Mouse (Mus musculus) megakaryocyte-erythroid progenitor cell, adult 5-6 weeks (primary cell): ENCODE results near the gene Zfp663. TPM values are rescaled to one million over a fixed set of nuclear protein-coding genes. Genes with fewer than 3 reads are reported as not detected.

Source experiments
- ATAC-seq: replicated peaks from 2 replicates; pipeline ENCODE4 v1.8.0; 2016; ENCODE audit warnings: mild to moderate bottlenecking, inconsistent platforms; ENCODE audit not compliant: severe bottlenecking, poor library complexity, low FRiP score, low TSS enrichment
- total RNA-seq, 2 experiments: library from RNA; stranded (forward) in 1 of 2; stranded (reverse) in 1 of 2; fragments of 200-1000, 215-1000 nt in 1 of 2; fragments of >200 nt in 1 of 2; fragmentation: Nextera tagmentation in 1 of 2; gene quantifications; 2 replicates each; pipeline ENCODE4 v1.2.3; 2014 to 2017

Gene Zfp663
- total RNA-seq, 2 experiments from 2014 or later = not detected

DNA sequence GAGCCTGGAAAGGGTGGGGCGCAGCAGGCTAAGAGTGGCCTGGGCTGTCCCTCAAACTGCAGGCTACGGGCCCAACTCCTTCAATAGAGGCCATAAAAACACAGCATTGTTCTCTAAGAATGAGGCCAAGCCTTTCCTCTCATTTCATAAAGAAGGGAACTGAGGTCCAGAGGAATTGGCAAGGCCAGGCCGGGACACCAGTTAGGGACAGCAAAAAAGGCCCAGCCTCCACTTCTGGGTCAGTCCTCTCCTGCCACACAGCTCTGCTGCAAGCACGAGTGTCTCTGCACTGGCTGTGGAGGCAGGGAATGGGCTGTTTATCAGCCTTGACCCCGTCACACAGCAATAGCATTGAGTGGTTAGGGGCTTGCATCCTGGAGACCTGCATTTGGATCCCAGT, 45.0 kb downstream of the Zfp663 start:
- ATAC-seq = no peak

DNA sequence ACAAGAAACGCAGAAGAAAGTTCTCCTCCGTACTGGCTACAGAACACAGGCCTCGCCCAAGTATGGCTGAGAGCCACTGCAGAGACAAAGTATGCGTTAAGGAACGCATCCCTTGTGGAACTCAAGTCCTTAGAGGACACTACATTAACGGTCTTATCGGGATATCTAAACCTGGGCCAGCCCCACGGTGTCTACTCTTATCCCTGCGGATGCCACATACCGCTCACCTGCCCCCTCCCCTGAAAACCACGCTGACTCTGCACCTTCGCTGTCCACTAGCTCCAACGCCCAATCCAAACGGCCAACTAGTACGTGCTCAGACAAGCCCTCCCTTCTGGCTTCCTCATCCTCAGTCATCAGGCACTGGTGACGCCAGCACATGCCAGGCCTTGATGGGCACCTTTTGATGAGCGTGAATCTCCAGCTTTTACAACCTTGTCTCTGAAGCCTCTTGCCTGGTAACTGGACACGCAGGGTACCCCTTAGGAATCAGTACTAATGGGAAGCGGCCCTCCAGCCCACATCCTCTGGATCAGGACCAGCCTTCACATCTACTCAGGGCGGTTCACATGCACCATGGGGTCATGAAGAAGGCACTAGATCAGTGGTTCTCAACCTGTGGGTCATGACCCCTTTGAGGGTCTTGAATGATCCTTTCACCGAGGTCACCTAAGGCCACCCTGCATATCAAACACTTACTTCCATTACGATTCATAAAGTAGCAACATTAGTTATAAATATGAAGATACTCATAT, 46.4 kb downstream of the Zfp663 start:
- no peak for ATAC-seq

DNA sequence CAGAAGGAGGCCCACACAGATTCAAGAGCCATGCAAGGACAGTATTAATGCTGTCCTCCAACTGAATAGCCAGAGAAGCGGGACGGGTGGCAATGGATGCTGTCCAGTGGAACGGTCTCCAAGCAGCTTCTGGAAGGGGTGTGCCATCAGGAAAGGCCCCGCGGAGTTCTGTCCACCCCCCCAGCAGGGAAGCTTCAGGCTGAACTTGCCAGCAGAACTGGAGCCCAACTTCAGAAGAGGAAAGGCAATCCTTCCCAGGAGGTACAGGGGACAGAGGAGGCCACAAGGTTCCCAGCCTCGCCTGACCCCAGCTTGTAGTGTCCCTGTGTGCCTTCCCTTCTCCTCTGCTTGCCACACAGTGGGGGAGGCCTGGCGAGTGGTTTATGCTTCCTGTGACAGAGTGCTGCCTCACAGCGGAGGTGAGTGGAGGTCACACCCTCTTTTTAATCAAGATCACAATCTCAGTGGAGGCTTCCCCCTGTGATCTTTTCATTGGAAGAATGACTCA, 47.1 kb downstream of the Zfp663 start:
- no peak for ATAC-seq

DNA sequence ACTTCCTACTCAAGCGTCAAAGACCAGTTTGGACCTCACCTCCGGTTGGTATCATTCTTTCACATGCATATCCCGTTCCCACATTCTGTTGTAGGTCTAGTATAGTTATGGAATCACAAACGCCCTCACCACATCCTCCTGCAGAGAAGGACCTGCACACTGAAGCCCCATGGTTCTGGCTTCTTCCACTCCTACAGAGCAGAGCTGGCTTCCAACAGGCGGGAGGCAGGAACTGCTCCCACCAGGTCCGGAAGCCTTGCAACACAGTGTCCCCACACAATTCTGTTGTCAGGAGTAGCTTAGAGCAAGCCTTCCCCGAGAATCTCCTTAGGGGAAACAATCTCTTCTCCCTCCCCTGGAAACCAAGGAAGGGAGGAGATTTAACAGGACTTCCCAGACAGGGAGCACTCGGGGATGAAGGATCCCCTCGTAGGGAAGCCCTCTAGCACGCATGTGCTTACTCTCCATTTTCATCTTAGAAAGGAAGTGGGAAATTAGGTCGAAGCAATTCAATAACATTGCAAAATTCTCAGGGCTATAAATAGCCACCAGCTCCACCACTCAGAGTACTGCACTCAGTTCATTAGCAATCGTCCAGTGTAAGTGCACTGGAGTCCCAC, 47.9 kb downstream of the Zfp663 start:
- no peak for ATAC-seq

DNA sequence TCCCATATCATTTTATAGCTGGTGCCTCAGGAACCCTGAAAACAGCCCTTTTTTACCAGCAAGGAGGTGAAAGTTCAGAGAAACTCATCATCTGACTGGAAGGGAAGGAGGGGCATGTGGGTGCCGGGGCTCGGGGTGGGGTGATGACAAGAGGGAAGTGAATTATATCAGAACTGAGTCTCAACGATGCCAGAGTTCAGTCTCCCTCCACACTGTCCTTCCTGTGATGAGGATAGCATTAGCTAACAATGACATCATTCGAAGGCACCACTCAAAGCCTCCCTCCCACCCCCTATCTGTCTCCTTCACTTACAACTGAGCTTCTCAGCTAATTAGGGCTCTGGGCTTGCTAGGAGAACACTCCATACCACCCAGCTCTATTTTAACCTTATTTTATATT, 49.0 kb downstream of the Zfp663 start:
- ATAC-seq = no peak

DNA sequence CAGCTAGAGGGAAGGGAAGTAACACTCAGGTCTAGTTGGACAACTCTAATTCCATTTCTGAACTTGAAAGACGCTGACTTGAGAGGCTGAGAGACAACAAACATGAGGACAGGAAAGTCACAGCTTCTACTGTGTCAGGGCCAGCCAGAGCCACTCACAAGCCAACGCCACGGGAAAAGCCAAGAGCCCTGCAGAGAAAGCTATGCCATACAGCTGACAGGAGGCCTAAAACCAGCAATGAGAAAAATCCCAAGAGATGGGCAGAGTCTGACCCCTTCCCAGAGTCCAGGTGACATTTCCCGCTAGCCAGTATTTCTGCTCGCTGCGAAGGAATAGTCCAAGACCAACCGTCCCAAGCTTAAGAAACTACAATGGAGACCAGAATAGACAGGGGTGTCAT, 49.6 kb downstream of the Zfp663 start:
- no peak for ATAC-seq

DNA sequence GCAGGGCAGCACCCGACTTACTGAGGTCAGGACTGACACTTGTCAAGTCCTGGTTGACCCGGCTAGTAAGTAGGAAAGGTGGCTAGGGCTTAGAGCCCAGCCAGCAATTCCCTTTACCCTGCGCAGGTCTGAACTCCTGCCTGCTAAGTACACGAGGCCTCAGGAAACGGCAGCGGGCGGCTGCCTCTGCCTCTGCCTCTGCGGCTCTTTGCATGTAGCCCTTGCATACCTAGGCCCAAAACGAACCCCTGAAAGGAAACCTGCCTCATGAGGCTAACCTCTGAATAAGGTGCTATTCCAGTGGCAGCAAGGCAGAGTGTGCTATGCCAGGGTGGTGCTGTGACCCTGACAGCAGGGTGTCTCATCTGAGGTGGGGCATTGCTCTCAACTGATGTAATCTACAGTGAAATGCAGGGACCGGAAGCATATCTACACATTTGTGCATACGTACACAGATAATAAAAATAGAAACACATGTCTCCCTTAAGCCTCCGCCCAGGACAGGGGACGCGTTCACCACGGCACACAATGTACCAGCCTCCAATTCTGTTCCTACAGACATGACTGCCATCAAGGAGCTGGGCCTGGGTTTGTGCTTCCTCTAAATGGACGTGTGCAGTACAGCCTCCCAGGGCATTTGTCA, 50.8 kb downstream of the Zfp663 start:
- peak; percentile 58 for ATAC-seq

DNA sequence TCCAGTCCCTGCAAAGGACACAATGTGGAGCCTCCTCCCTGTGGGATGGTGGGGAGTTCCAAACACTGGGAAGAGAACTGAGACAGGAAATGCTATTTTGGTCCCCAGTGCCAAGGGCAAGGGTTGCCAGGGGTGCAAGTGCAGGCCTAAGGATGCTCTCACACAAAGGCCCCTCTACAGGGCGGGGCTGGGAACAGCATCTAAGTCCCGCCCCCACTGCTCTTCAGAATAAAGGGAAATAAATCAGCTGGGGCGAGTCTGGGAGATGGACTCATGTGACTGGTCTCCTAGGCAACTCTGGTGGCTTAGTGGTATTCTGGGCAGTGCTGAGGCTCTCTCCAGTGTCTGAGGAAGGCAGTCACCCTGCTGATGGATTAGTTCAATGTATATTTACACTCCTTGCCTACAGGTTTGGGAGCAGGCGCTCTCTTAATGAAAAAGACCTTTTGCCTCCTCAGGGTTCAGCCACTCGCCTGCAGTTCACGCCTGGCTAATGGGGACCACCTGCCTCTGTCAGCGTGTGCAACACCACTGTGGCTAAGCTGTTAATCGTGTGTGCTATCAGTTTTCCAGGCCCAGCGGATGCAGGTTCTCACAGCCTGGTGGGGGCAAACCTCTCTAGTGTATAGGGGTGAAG, 51.6 kb downstream of the Zfp663 start:
- no peak for ATAC-seq

DNA sequence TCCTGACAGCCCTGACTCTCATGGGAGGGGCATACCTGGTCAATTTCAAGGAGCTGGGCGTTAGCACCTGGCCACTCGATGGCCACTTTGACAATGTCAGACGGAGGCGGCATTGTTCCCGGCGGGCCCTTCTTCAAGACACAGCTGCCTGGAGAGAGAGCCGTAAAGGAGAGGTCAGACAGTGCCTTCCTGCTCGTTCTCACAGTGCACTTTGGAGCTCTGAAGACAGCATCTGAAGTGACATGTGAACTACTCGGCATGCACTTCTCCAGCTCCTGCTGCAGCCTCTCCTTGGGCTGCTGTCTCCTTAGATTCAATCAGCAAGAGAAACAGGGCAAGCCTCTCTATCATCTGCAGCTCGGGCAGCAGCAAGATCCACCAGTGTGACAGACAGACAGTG, 52.3 kb downstream of the Zfp663 start:
- no peak for ATAC-seq

DNA sequence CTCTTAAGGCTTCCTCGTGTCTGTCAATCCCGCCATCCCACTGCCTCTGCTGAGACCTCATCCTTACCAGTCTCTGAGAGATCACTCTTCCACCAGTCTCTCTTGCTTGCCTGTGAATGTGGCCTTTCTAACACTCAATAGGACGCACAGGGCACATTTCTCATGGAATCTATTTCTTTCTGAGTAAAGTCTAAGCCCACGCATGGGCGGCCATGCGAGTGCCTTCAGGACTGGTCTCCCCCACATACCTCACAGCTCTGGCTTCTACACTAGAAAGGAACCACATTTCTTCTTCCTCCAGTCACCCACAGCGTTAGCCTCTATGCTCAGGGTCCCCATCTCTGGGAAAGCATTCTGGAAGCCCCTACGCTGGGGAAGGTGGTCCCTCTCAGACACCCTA, 54.3 kb downstream of the Zfp663 start:
- no peak for ATAC-seq

DNA sequence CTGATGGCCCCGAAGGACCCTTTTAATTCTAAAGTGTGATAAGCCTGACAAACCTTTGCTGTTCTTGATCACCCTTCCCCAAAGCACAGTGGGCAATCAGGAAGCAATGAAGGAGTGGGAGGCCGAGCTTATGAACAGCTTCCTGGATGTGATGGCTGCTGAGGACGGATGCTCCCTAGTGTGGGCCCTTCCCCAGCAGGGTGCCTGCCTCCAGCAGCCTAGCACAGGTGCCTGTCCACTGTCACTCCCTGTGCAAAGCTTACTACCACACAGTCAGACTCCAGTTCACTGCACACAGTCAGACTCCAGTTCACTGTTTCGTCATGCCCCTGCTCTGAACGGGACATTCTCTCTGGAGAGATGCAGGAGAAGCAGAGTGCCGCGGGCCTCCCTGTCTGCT, 56.1 kb downstream of the Zfp663 start:
- ATAC-seq = no peak

DNA sequence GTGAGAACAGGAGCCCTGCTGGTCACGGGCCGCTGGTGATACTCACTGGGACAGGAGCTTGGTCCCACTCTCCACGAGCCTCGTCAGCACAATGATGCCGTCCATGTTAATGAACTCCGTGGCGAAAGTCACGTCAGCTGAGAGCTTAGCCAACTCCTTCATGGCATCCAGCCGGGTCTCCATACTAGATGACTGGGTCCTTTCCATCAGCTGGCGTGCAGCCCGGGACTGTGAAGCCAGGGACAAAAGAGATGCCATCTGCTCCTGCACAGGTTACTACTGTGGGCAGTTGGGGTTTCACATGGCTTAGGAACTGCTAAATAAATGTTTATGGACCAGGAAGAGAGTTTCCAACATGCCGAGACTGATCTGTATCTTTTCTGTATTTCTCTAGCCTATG, 57.0 kb downstream of the Zfp663 start:
- no peak for ATAC-seq

DNA sequence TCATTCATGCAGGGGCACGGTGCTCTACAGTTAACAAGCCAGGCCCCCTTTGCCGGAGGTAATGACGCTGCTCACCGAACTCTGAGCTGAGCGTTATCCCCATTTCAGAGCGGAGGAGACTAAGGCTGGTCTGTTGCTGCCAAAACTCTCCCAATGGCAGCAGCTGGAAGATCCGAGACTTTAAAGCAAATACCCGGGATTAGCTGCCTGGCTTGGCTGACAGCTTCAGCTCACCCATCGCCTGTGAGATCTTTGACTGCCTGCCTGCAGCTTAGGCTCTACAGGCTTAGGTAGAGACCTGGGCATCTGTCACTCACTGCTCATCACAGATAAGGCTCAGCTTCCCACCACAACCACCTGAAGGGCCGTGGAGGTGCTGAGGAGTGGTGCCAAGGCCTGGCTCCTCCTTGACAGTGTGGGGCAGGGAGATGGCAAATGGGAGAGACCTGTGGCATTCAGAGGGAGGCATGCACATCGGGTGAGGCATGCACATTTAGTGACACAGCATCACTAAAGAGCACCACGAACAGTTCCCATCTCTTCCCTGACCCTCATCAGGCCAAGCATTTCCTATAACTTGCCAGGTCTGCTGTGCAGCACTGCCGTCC, 57.6 kb downstream of the Zfp663 start:
- ATAC-seq = no peak

DNA sequence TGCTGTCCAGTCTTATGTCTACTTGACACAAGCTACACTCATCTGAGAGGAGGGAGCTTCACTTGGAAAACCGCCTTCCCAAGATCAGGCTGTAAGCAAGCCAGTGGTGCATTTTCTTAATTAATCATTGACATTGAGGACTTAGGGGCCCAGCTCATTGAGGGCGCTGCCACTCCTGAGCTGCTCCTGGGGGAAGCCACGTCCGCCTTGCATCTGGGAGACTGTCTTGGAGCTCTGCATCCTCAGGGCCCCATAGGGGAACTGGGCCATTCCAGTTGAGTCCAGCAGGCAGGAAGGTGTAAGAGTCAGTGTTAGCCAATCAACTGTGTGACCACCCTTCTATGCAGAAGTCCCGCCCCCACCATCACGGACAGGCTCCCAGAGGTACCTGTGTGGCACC, 60.7 kb downstream of the Zfp663 start:
- ATAC-seq = no peak

DNA sequence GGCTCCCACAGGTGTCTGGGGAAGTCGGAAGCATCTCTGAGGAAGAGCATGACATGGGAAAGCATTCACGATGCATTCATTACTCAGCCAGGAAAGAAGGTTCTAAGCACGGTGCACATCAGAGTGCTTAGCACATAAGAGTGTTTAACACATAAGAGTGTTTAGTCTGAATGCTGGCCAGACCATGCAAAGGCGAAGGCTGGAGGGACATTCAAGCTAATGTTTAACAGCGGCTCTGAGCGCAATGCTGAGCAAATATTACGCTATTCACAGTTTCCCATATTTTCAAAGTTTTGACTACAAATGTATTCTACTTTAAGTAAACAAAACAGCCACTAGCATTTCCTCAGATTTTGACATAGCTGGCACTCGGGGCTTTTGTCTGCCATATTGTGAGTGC, 63.1 kb downstream of the Zfp663 start:
- no peak for ATAC-seq

DNA sequence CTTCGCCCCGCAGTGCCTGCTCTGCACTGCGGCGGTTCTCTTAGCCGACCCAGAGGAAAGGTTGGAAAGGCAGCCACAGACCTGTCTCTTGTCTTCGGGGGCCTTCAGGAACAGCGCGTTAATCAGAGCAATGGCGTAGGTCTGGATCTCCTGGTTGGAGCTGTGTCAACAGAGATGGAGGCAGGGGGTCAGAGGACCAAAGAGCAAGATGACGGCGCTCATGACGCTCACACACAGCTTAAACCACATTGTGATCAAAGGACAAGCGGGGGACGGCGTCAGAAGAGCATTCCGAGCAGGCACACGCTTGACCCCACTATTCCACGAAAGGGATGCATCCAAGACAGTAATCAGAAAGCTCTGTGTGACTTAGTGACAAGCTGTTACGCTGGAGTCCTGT, 63.7 kb downstream of the Zfp663 start:
- ATAC-seq = no peak

DNA sequence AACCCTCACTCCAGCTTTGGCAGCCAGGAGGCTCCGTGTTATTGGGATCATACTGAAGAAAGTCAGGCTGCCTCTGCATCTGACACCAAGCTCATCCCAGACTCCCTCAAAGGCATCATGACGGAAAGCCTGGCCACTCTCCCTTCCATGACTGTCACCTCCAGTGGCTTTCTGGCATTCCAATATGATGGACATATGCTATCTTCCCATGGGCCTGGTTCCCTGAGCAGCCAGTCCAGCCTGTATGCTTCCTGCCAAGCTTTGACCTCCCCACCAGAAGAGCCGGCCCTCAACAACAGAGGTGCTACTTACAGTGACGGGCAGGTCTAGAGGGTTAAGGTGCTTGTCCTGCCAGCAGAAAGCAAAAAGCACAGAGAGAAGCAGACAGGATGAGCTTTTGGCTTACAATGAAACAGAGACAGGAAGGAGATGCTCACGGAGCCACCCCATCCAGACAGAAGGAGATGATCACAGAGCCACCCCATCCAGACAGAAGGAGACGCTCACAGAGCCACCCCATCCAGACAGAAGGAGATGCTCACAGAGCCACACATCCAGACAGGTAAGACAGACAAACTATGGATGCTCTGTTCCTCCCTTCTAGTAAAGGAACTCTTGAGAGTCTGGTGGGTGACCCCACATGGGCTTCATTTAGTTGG, 65.0 kb downstream of the Zfp663 start:
- ATAC-seq = no peak

DNA sequence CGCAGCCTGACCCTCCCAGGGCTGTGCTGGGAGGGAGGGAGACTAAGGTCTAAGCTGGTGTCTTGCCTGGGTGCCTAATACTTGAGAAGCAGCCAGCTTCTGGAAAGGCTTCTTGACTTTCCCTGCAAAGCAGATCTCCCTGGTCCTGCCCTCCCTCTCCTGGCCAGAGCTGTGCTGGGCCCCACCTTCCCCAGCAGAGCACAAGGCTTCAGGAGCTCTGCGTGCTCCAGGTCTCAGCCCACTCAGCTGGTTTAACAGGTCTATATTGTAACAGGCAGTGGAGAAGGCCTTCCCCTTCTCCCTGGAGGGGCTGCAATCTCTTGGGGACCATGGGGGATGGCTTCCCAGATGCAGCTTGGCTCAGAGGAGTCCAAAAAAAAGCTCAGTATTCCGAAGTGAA, 67.1 kb downstream of the Zfp663 start:
- ATAC-seq = no peak
